Mouse (Mus musculus) embryonic fibroblast, embryonic 13.5 days (primary cell): ENCODE data around the gene Cspg4.

Experiments used
- CTCF ChIP-seq: IDR thresholded peaks from 2 replicates; pipeline ENCODE4 v1.5.1; 2011; ENCODE audit warnings: mild to moderate bottlenecking, control low read depth, low read length, moderate library complexity, borderline replicate concordance; ENCODE audit not compliant: insufficient read depth
- POLR2A ChIP-seq: IDR thresholded peaks from 2 replicates; pipeline ENCODE4 v1.6.1; 2011; ENCODE audit warnings: low read depth, mild to moderate bottlenecking, control low read depth, low read length, moderate library complexity

GRCm38 (mm10) chr9:56825476-56826213, 39.2 kb upstream of the Cspg4 start:
- no peak for TF ChIP-seq CTCF
- TF ChIP-seq POLR2A = no peak
